Mouse (Mus musculus): ENCODE results near the gene Madd.

Madd gene

GRCm38 (mm10) chr2:91097015-91097414, 86.6 kb downstream of the Madd start:
- no peak for ATAC-seq (ENCODE audit: low TSS enrichment)

GRCm38 (mm10) chr2:91096524-91096923, 87.1 kb downstream of the Madd start:
- ATAC-seq (ENCODE audit: low TSS enrichment) = no peak

GRCm38 (mm10) chr2:91090827-91091226, 92.8 kb downstream of the Madd start:
- ATAC-seq (ENCODE audit: low TSS enrichment) = peak; percentile 62

- peak; percentile 35 for ATAC-seq (ENCODE audit: low TSS enrichment)
Observed at GRCm38 (mm10) chr2:91090208-91090607, 93.4 kb downstream of the Madd start.

- ATAC-seq (ENCODE audit: low TSS enrichment) = no peak
Observed at GRCm38 (mm10) chr2:91088987-91089386, 94.7 kb downstream of the Madd start.

GRCm38 (mm10) chr2:91087453-91087852, 96.2 kb downstream of the Madd start:
- no peak for ATAC-seq (ENCODE audit: low TSS enrichment)

Measured in frontal cortex, adult (tissue).